Mouse (Mus musculus) Patski (cell line): ENCODE data around the gene Nkx1-1. TPM values are rescaled to one million over a fixed set of nuclear protein-coding genes. Genes with fewer than 3 reads are reported as not detected.
A peak's percentile ranks its signal among the peaks of the same experiment; 100 is the strongest.

Source experiments
- ATAC-seq: fragments of 100-300 bp; one replicate; pipeline ENCODE4 v1.8.0; 2021
- CTCF ChIA-PET: fragments of 350-600 bp; sonication (Branson Sonifier 250); formaldehyde crosslinking; loops from one replicate; lab custom pipeline; 2022; ENCODE audit warnings: inconsistent platforms; lab: Charles Lee
- POLR2A ChIA-PET: fragments of 350-600 bp; sonication (Branson Sonifier 250); formaldehyde crosslinking; loops from one replicate; lab custom pipeline; 2022; ENCODE audit warnings: antibody characterized with exemption, inconsistent platforms; lab: Charles Lee
- DNase-seq: peaks from one replicate; pipeline ENCODE4 v3.0.0-alpha.2; 2011; ENCODE audit warnings: low read depth, low spot score
- H3K27me3 ChIP-seq: fragments of 371-371 bp; one replicate; pipeline ENCODE4 v1.5.1; 2021
- CTCF ChIP-seq: fragments of 100-300 bp; IDR thresholded peaks from one replicate; pipeline ENCODE4 v1.5.1; 2021
- in situ Hi-C: fragments of 300-500 bp; cut with MboI; formaldehyde crosslinking; loops from 3 replicates; pipeline ENCODE4 v1.11.1; 2018; ENCODE audit warnings: low pct_unique_long_range_greater_than_20kb, mixed read lengths
- polyA plus RNA-seq: library from polyadenylated mRNA; unstranded; gene quantifications from one replicate; pipeline ENCODE4 v1.2.3, GENCODE M21; 2021

Nkx1-1 gene
- polyA plus RNA-seq, 1 experiment from 2014 or later, result not detected

DNA sequence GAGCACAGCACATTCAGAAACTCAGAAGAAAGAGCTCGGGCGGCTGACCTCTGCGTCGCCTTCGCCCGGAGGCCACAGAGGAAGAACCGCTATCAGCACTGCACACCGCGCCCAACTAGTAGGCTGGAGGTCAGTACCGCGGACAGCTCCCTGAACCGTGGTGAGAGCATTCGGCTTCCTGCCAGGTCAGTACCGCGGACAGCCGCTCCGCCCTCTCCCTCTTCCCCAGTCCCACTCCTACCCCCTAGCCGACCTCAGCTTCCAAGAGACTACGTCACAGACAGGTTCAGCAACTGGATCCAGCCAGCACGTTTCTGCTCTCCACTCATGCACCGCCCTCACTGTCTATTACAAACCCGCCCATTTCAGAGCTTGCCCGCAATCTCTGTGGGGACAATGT is 4.4 kb upstream of the Nkx1-1 start:
- CTCF ChIA-PET, result interaction anchor here (0.9 kb wide), 1 partner anchor 44 kb away, joined by 3 read pairs; no protein-coding TSS in a partner anchor
- ATAC-seq, result peak; percentile 44
- in situ Hi-C loops, result no loop called here
- POLR2A ChIA-PET, result no interaction called here
- peaks cover 42% of the 10 kb centered on the region for H3K27me3 ChIP-seq
- no peak for TF ChIP-seq CTCF
- DNase-seq, result peak; percentile 64

DNA sequence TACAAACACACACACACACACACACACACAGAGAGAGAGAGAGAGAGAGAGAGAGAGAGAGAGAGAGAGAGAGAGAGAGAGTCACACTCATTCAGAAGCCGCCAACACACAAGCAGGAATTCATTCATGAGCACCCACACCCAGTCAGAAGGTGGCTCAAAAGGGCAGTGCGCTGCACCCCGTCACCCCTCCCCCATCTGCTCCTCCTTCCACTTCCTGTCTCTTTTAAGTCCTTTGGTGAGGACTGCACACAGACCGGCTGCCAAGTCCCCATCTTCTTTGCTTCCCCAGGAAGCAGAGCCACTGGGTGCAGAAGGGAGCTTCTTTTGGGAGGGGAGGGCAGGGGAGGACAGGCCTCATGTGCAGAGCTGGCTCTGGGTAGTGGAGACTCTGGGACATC is 2.2 kb upstream of the Nkx1-1 start:
- no peak for DNase-seq
- ChIA-PET POLR2A (no interaction called here), CTCF (no interaction called here)
- ATAC-seq, result no peak
- TF ChIP-seq CTCF, result no peak
- in situ Hi-C loops, result no loop called here
- peaks cover 57% of the 10 kb centered on the region for H3K27me3 ChIP-seq

DNA sequence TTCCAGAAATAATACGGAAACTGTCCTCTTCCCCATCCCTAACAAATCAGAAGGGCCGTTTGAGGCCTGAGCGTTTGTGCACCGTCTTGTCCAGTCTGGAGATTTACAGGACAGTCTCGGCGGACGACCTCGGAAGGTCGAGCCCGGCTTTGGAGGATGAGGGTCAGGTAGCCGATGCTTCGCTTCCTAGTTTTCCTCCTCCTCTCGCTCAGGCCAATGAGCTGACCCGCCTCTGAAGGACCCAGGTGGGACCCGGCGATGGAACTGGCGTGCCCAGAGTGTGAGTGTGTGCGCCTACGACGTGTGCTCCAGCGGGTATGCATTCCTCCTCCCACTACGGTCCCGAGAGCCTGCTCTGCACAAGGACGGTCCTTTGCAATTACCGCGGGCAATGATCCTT is 1.4 kb upstream of the Nkx1-1 start:
- ATAC-seq (no peak), DNase-seq (no peak)
- in situ Hi-C loops, result no loop called here
- POLR2A ChIA-PET, result no interaction called here
- H3K27me3 ChIP-seq, result peaks cover 58% of the 10 kb centered on the region
- CTCF ChIA-PET, result no interaction called here
- no peak for TF ChIP-seq CTCF

DNA sequence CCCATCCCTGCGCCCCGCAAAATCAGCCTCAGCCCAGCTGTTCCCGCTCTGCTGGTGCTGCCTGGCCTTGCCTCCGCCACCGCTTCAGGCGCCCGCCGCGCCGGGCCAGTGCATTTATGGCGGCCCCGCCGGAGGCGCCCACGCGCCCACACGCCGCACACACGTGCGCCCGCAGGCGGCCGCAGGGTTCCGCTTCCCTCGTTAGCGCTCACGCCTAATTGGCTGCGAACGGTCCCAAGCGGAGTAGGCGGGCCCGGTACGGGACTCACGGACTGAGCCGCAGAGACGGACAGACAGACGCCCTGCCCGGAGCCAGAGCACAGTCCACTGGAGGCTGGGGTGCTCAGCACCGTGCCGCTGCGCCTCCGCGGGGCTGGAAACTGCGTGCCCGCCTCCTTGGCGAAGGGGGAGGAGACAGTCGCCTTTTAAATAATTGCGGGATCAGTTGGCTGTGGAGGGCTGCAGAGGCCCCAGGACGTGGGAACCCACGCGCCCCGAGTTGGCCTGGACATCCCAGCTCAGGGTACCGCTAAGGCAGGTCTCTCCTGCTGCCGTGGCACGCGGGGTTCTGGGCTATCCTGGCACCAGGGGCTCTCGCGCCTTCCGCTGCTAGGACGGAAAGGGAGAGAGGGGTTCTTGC is 485 bp upstream of the Nkx1-1 start:
- H3K27me3 ChIP-seq, result peaks cover 62% of the 10 kb centered on the region
- ChIA-PET POLR2A (no interaction called here), CTCF (no interaction called here)
- no peak for ATAC-seq
- no peak for TF ChIP-seq CTCF
- in situ Hi-C loops, result no loop called here
- no peak for DNase-seq

DNA sequence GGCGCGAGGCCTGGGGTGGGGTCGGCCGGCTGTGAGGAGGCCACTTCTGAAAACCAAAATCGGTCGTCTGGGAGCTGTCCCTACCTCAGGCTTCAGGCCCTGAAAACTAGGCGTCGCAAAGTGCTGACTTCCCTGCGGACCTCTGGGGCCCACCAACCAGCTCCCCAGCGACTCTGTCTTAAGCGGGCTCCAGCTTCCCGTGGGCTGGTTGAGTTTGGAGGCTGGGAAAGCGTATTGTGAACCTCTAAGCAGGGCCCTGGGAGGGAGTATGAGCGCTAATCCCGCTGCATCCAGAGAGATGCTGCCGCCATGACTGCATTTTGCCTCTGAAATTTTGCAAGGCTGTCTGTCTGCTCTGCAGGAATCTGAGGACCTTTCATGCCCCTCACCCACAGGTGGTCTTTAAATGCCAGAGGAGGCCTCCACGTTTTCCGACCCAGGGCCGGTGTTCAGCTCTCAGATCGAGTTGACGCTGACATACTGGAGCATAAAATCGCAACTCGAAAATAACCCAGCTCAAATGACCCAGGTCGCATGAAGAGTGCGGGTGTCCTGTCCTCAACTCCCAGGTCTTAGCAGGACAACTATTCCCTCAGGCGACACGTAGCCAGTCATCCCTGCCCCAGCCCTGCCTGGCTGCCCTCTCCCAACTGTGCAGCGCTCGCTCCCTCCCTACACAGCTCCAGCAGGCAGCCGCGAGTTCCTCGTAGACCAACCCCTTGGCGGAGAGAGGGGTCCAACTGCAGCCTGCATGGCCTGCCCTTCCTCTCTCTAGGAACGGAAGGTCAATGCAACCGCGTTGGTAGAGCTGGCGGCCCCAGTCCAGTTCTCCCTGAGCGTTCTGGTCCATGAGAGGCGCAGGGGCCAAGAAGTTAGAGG is 1.5 kb downstream of the Nkx1-1 start:
- POLR2A ChIA-PET, result interaction anchor here (0.6 kb wide), 1 partner anchor 533 kb away, joined by 3 read pairs; no protein-coding TSS in a partner anchor
- DNase-seq (no peak), ATAC-seq (no peak)
- no peak for TF ChIP-seq CTCF
- CTCF ChIA-PET, result interaction anchor here (1.6 kb wide), 1 partner anchor 13 kb away, joined by 4 read pairs; no protein-coding TSS in a partner anchor
- H3K27me3 ChIP-seq, result peaks cover 66% of the 10 kb centered on the region
- in situ Hi-C loops, result no loop called here

DNA sequence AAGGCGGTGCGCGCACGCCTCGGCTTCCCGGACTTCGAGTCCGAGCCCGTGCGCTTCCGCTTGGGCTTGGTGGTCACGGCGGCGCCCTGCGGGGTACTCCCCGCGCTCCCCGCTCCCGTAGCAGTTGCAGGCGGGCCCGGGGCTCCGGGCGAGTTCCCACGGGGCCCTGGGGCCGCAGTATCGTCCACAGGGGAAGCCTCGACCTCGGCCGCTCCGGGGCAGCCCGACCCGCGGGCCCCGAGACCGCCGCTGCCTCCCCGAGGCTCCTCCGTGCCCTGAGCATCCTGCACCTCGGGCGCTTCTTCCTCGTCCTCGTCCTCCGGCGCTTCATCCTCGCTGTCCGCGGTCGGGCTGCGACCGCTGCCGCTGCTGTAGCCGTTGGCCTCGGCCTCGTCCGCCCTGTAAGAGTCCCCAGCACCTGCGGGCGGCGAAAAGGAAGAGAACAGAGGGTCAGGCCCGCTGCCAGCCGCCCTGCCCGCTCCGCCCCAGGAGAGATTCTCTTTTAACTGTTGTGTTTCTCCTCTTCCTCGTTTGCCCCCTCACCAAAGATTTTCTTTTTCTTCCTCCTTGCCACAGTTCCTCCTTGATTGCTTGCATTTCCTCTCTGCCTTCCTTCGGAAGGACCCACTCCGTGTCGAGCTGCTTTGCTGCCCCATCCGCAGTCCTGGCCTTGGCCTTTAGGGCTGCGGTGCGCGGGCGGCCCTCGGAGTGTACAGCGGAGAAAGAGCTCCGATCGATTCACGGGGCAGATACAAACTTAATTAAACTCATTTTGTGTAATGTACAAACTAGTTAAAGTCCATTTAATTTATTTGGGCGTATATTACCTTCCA is 2.4 kb downstream of the Nkx1-1 start:
- DNase-seq (no peak), ATAC-seq (no peak)
- CTCF ChIA-PET, result interaction anchor here (1.6 kb wide), 1 partner anchor 12 kb away, joined by 4 read pairs; no protein-coding TSS in a partner anchor
- peaks cover 61% of the 10 kb centered on the region for H3K27me3 ChIP-seq
- TF ChIP-seq CTCF, result no peak
- POLR2A ChIA-PET, result no interaction called here
- in situ Hi-C loops, result no loop called here

DNA sequence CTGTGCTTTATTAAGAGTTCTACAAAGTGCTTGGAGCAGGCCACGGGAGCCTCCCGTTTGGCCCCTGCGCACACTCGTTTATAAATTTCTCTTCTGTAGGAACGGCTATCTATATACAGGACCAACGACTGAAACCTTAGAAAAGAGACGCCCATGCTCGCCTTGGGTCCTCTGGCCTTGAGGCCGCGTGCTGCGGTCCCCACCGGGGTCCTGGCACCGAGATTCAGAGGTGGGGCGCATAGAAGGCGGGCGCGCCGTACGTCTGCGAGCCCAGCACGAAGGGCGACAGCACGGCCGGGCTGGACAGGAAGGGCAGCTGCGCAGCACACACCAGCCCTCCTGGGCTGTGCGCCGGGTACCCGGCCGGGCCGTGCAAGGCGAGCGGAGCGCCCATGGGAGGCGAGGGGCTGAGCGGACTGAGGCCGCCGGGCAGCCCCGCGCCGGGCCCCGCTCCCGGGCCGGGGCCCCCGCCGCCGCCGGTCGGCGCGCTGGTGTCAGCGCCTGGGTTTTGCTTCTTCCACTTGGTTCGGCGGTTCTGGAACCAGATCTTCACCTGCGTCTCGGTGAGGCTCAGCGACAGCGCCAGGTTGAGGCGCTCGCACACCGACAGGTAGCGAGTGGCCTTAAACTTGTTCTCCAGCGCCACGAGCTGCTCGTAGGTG is 3.1 kb downstream of the Nkx1-1 start:
- peaks cover 59% of the 10 kb centered on the region for H3K27me3 ChIP-seq
- POLR2A ChIA-PET, result no interaction called here
- no peak for TF ChIP-seq CTCF
- CTCF ChIA-PET, result no interaction called here
- DNase-seq, result no peak
- no peak for ATAC-seq
- in situ Hi-C loops, result no loop called here

DNA sequence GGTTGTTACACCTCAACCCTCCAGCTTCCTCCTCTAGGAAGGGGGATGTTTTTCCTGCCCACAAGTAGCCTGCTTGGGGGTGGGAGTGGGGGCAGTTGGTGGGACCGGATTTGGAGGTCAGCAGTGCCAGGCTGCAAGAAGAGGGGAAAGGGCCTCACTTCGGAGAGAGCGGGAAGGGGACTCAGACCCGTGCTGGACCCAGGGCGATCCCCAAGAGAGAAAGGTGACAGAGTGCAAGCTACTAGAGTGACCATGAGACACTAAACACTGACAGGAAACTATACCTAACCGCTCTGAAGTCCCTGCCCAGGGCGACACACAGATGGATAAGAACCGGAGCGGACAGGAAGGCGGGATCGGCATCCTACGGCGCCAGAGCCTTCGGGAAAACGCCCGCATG is 3.7 kb downstream of the Nkx1-1 start:
- DNase-seq (no peak), ATAC-seq (no peak)
- in situ Hi-C loops, result no loop called here
- TF ChIP-seq CTCF, result no peak
- ChIA-PET CTCF (no interaction called here), POLR2A (no interaction called here)
- peaks cover 53% of the 10 kb centered on the region for H3K27me3 ChIP-seq

DNA sequence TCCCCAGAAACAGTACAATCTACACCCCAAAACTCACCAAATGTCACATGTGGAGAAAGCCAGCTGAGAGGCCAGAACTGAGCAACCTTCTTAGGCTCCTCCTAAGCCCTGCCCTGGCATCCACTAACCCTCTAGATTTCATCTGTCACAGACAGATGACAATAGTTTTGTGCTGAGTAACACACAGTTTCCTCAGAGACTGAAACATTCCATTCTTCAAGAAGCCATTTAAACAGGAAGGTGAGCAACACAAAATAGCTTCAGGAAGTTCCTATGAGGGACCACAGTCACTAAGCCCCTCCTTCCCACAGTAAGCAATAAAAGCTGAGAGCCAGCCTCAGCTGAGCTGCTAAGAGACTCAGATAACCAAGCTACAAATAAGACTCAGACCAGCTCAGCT is 6.3 kb downstream of the Nkx1-1 start:
- TF ChIP-seq CTCF, result no peak
- ATAC-seq, result no peak
- no peak for DNase-seq
- in situ Hi-C loops, result no loop called here
- CTCF ChIA-PET, result interaction anchor here (1.0 kb wide), 1 partner anchor 34 kb away, joined by 3 read pairs; no protein-coding TSS in a partner anchor
- POLR2A ChIA-PET, result no interaction called here
- peaks cover 33% of the 10 kb centered on the region for H3K27me3 ChIP-seq

DNA sequence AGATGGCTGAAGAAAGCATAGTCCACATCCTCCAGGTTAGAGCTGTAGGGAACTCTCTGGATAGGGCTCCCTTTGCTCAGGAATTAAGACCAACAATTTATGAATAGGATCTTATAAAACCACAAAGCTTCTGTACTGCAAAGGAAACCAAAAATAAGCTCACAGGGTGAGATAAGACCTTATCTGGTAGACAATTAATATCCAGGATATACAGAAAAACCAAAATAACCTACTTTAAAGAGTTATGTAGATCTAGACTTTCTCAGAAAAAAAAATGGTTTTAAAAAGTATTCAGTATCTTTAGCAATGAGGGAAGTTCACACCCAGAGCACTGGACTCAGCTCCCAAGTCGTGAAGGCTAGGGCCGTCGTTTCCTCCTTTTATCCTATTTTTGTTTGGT is 13.5 kb downstream of the Nkx1-1 start:
- ATAC-seq, result no peak
- H3K27me3 ChIP-seq, result no peaks in the 10 kb centered on the region
- TF ChIP-seq CTCF, result no peak
- in situ Hi-C loops, result no loop called here
- no peak for DNase-seq
- CTCF ChIA-PET, result interaction anchor here (1.1 to 1.6 kb wide), 2 partner anchors 12 to 25 kb away, joined by 3 to 4 read pairs; no protein-coding TSS in a partner anchor
- POLR2A ChIA-PET, result no interaction called here
